Mouse (Mus musculus): ENCODE data around the gene Tns1. TPM values are rescaled to one million over a fixed set of nuclear protein-coding genes. Genes with fewer than 3 reads are reported as not detected.

The Tns1 gene
- polyA plus RNA-seq, 3 experiments from 2014 or later = 9.1 to 16.3 (median 15.5) TPM

GRCm38 (mm10) chr1:73987705-73988201 lies 136.5 kb downstream of the Tns1 start:
- ATAC-seq = no peak

GRCm38 (mm10) chr1:73986268-73987045 lies 137.8 kb downstream of the Tns1 start:
- ATAC-seq = peak; percentile 46

- no peak for ATAC-seq
These were observed 138.6 kb downstream of the Tns1 start for GRCm38 (mm10) chr1:73985611-73986010.

- no peak for ATAC-seq
These were observed 145.0 kb downstream of the Tns1 start for GRCm38 (mm10) chr1:73979214-73979613.

- no peak for ATAC-seq
These were observed 145.7 kb downstream of the Tns1 start for GRCm38 (mm10) chr1:73978576-73978975.

- ATAC-seq = no peak
These were observed 150.3 kb downstream of the Tns1 start for GRCm38 (mm10) chr1:73973992-73974391.

GRCm38 (mm10) chr1:73972726-73973125 lies 151.5 kb downstream of the Tns1 start:
- no peak for ATAC-seq

- ATAC-seq = no peak
These were observed 154.0 kb downstream of the Tns1 start for GRCm38 (mm10) chr1:73970161-73970730.

GRCm38 (mm10) chr1:73968712-73969511 lies 155.3 kb downstream of the Tns1 start:
- no peak for ATAC-seq

GRCm38 (mm10) chr1:73966411-73967238 lies 157.6 kb downstream of the Tns1 start:
- ATAC-seq = no peak

GRCm38 (mm10) chr1:73964151-73964743 lies 160.0 kb downstream of the Tns1 start:
- no peak for ATAC-seq

- ATAC-seq = no peak
These were observed 160.6 kb downstream of the Tns1 start for GRCm38 (mm10) chr1:73963626-73964025.

- ATAC-seq = no peak
These were observed 161.4 kb downstream of the Tns1 start for GRCm38 (mm10) chr1:73962668-73963371.

- no peak for ATAC-seq
These were observed 162.2 kb downstream of the Tns1 start for GRCm38 (mm10) chr1:73962049-73962448.

GRCm38 (mm10) chr1:73959758-73960157 lies 164.5 kb downstream of the Tns1 start:
- ATAC-seq = no peak

GRCm38 (mm10) chr1:73959344-73959743 lies 164.9 kb downstream of the Tns1 start:
- no peak for ATAC-seq

- ATAC-seq = no peak
These were observed 165.9 kb downstream of the Tns1 start for GRCm38 (mm10) chr1:73958210-73958983.

- no peak for ATAC-seq
These were observed 166.8 kb downstream of the Tns1 start for GRCm38 (mm10) chr1:73957428-73957827.

GRCm38 (mm10) chr1:73956320-73956719 lies 167.9 kb downstream of the Tns1 start:
- no peak for ATAC-seq

- ATAC-seq = no peak
These were observed 168.9 kb downstream of the Tns1 start for GRCm38 (mm10) chr1:73955259-73955842.
